In genomic region chr10:115013491-115014001, GRCm38 (mm10) we compare ENCODE assay signal across 7 mouse cellular contexts.
DNase-seq lines count a peak whose midpoint lies in the region; ATAC-seq and TF ChIP-seq lines count a peak whose summit lies in the region.

No protein-coding gene starts in this region.

- H3K9ac ChIP-seq in lung, embryonic 14.5 days, result no peak overlapping the region

- no peaks in the 10 kb centered on the region for H3K36me3 ChIP-seq in lung, embryonic 14.5 days (ENCODE audit: insufficient read depth)

- 20% methylated on average over 11 of the region's 11 CpGs for WGBS in lung, embryonic 14.5 days

- no peaks in the 10 kb centered on the region for H3K9me3 ChIP-seq in lung, embryonic 14.5 days (ENCODE audit: low read depth, low read length)

- ATAC-seq in lung, embryonic 14.5 days (ENCODE audit: insufficient read depth), result no peak

- peak; percentile 18 for DNase-seq in lung, embryonic 14.5 days
- DNase-seq in lung, postnatal 36 days, result no peak
- DNase-seq in embryo, embryonic 10.5 days (ENCODE audit: low spot score), result peak; percentile 16
- peak; percentile 24 for DNase-seq in layer of hippocampus, adult 9-11 months
- peak; percentile 29 for DNase-seq in right cerebral cortex, postnatal 25 days
- DNase-seq in adrenal gland, adult 8-10 months, result no peak
- DNase-seq in kidney, adult 8-10 months, result no peak

- TF ChIP-seq CTCF in lung, embryonic 14.5 days (IDR thresholded peaks at IDR 0.05; ENCODE audit: low read depth), result no peak

- no peaks in the 10 kb centered on the region for H3K4me1 ChIP-seq in lung, embryonic 14.5 days (ENCODE audit: insufficient read depth)

- H3K4me3 ChIP-seq in lung, embryonic 14.5 days (ENCODE audit: low read depth, low read length), result no peak overlapping the region

- H3K4me2 ChIP-seq in lung, embryonic 14.5 days, result peak overlapping the region; percentile 25; the same call in 1 of the 2 replicates

- H3K27me3 ChIP-seq in lung, embryonic 14.5 days (ENCODE audit: insufficient read depth, low read length), result no peaks in the 10 kb centered on the region

- H3K27ac ChIP-seq in lung, embryonic 14.5 days (ENCODE audit: low read depth), result no peak overlapping the region

Comparison
In these comparisons a context has a peak if more than half of its experiments do, and no peak if none do; other contexts are left out.
1. DNase-seq: peak in lung, embryonic 14.5 days (single experiment), embryo, embryonic 10.5 days (single experiment), layer of hippocampus, adult 9-11 months (single experiment) and right cerebral cortex, postnatal 25 days (single experiment); none in lung, postnatal 36 days (single experiment), adrenal gland, adult 8-10 months (single experiment) and kidney, adult 8-10 months (0 of 2).